Mouse (Mus musculus) neural tube, embryonic 15.5 days (tissue): ENCODE data around the gene Olfr330. TPM values are rescaled to one million over a fixed set of nuclear protein-coding genes. Genes with fewer than 3 reads are reported as not detected.

Experiments used
- ATAC-seq: fragments of 200-750 bp; cut with Nextera tagmentation; 2 replicates; pipeline ENCODE4 v1.8.0; 2017; ENCODE audit warnings: mild to moderate bottlenecking, moderate TSS enrichment, moderate library complexity; ENCODE audit not compliant: low FRiP score
- H3K27ac ChIP-seq: fragments of 300-500 bp; sonication (generic); replicated peaks from 2 replicates; pipeline ENCODE4 v1.5.1; 2015; ENCODE audit warnings: mild to moderate bottlenecking, inconsistent platforms
- H3K27me3 ChIP-seq: fragments of 300-500 bp; sonication (generic); replicated peaks from 2 replicates; pipeline ENCODE4 v1.6.1; 2015; ENCODE audit warnings: inconsistent platforms
- H3K36me3 ChIP-seq: fragments of 300-500 bp; sonication (generic); 2 replicates; pipeline ENCODE4 v1.6.1; 2015; ENCODE audit warnings: inconsistent platforms
- H3K4me1 ChIP-seq: fragments of 300-500 bp; sonication (generic); 2 replicates; pipeline ENCODE4 v1.6.1; 2015; ENCODE audit warnings: inconsistent platforms
- H3K4me2 ChIP-seq: fragments of 300-500 bp; sonication (generic); 2 replicates; pipeline ENCODE4 v1.6.1; 2015; ENCODE audit warnings: inconsistent platforms, mild to moderate bottlenecking, moderate library complexity
- H3K4me3 ChIP-seq: fragments of 300-500 bp; sonication (generic); replicated peaks from 2 replicates; pipeline ENCODE4 v1.5.1; 2015; ENCODE audit warnings: mild to moderate bottlenecking, inconsistent platforms
- H3K9ac ChIP-seq: fragments of 300-500 bp; sonication (generic); replicated peaks from 2 replicates; pipeline ENCODE4 v1.6.1; 2015; ENCODE audit warnings: mild to moderate bottlenecking, inconsistent platforms
- H3K9me3 ChIP-seq: fragments of 300-500 bp; sonication (generic); replicated peaks from 2 replicates; pipeline ENCODE4 v1.6.1; 2016; ENCODE audit warnings: inconsistent platforms
- WGBS: fragments of 180-500 bp; shearing (Covaris S2); methylation state at CpG from one replicate; pipeline ENCODE4 v1.1.7; 2015; ENCODE audit warnings: mixed read lengths; 5-methylcytosine and 5-hydroxymethylcytosine counted together
- polyA plus RNA-seq: library from polyadenylated mRNA; unstranded; fragments of >200 nt; fragmentation: Nextera tagmentation; extraction: Ambion mirVana; gene quantifications from 2 replicates; pipeline ENCODE4 v1.2.1, GENCODE M21; 2015

The Olfr330 gene
- polyA plus RNA-seq, 1 experiment from 2014 or later = 0.20 TPM

GRCm38 (mm10) chr11:58492455-58492854 is 42.2 kb downstream of the Olfr330 start, which contains the start of gene Olfr332:
Gene Olfr332 (minus strand): TSS chr11:58492555.
- H3K4me3 ChIP-seq = no peak within 1 kb of the TSS
- H3K9me3 ChIP-seq = no peaks in the 10 kb centered on the region
- no peaks in the 10 kb centered on the region for H3K27me3 ChIP-seq
- no peak within 1 kb of the TSS for H3K27ac ChIP-seq
- no peak for ATAC-seq
- H3K9ac ChIP-seq = no peak within 1 kb of the TSS
- H3K36me3 ChIP-seq = no peaks in the 10 kb centered on the region
- H3K4me1 ChIP-seq = no peaks in the 10 kb centered on the region
- no peak within 1 kb of the TSS for H3K4me2 ChIP-seq
- WGBS = 77% methylated on average over 2 of the region's 2 CpGs

Other genes with a start within 250 kb of the Olfr330 start
- 31.5 and 33.3 TPM in 2 replicates for gene Zfp692, start 227.8 kb downstream of the Olfr330 start, polyA plus RNA-seq
- 37.9 and 44.8 TPM in 2 replicates for gene Zfp672, start 204.5 kb downstream of the Olfr330 start, polyA plus RNA-seq
- gene Sh3bp5l, start 204.1 kb downstream of the Olfr330 start, polyA plus RNA-seq = 47.1 and 47.7 TPM in 2 replicates
- 0.37 and 19.8 TPM in 2 replicates for gene Lypd8, start 155.8 kb downstream of the Olfr330 start, polyA plus RNA-seq
- gene 1810065E05Rik, start 113.7 kb downstream of the Olfr330 start, polyA plus RNA-seq = not detected in 2 replicates
- gene Gm12253, start 102.3 kb downstream of the Olfr330 start, polyA plus RNA-seq = not detected in 2 replicates
- gene Lypd9, start 81.9 kb downstream of the Olfr330 start, polyA plus RNA-seq = not detected in 2 replicates
- gene Olfr30, start 72.6 kb downstream of the Olfr330 start, polyA plus RNA-seq = not detected in 2 replicates
- gene Olfr332, start 42.3 kb downstream of the Olfr330 start, polyA plus RNA-seq = not detected in 2 replicates
- gene Olfr331, start 32.3 kb downstream of the Olfr330 start, polyA plus RNA-seq = not detected in 2 replicates
- gene Olfr329-ps, start 11.6 kb upstream of the Olfr330 start, polyA plus RNA-seq = 0.09 TPM in 1 of 2 replicates, not detected in the other
- gene Olfr328, start 20.8 kb upstream of the Olfr330 start, polyA plus RNA-seq = 0.06 and 0.10 TPM in 2 replicates
- 0.19 TPM in 1 of 2 replicates, not detected in the other for gene Olfr224, start 35.7 kb upstream of the Olfr330 start, polyA plus RNA-seq
- not detected in 2 replicates for gene Olfr325, start 42.9 kb upstream of the Olfr330 start, polyA plus RNA-seq
- 0.05 and 0.12 TPM in 2 replicates for gene Olfr324, start 60.3 kb upstream of the Olfr330 start, polyA plus RNA-seq
- gene 2210407C18Rik, start 81.2 kb upstream of the Olfr330 start, polyA plus RNA-seq = not detected in 2 replicates
- not detected in 2 replicates for gene Olfr323, start 95.7 kb upstream of the Olfr330 start, polyA plus RNA-seq
- gene Trim58, start 105.6 kb upstream of the Olfr330 start, polyA plus RNA-seq = 0.19 and 0.29 TPM in 2 replicates
- not detected in 2 replicates for gene Olfr322, start 123.9 kb upstream of the Olfr330 start, polyA plus RNA-seq
- gene Olfr320, start 146.3 kb upstream of the Olfr330 start, polyA plus RNA-seq = not detected in 2 replicates
- not detected in 2 replicates for gene Olfr319, start 164.3 kb upstream of the Olfr330 start, polyA plus RNA-seq
- not detected in 2 replicates for gene Olfr318, start 189.2 kb upstream of the Olfr330 start, polyA plus RNA-seq
- gene Olfr317, start 204.4 kb upstream of the Olfr330 start, polyA plus RNA-seq = 0.17 and 0.26 TPM in 2 replicates
- not detected in 2 replicates for gene Olfr316, start 217.9 kb upstream of the Olfr330 start, polyA plus RNA-seq
- not detected in 2 replicates for gene Olfr315, start 238.4 kb upstream of the Olfr330 start, polyA plus RNA-seq
- 0.06 TPM in 1 of 2 replicates, not detected in the other for gene Olfr314, start 248.1 kb upstream of the Olfr330 start, polyA plus RNA-seq